Mouse (Mus musculus): ENCODE measurements at regions not wholly inside any gene's neighbourhood (a gene's known extent, or its start where the extent isn't known, plus 50 kb on each side); places are given as distances from the start of the nearest gene placed in this dataset.

- TF ChIP-seq CTCF (IDR thresholded peaks at IDR 0.05; ENCODE audit: insufficient read depth, low read length), result no peak
- TF ChIP-seq POLR2A (IDR thresholded peaks at IDR 0.05; ENCODE audit: borderline replicate concordance, extremely low read depth, low read depth, low read length), result no peak
These were observed 202.0 kb upstream of the Ccdc54 start for GRCm38 (mm10) chr16:50792960-50793359.

Data from lung, adult 2 months (tissue).